Mouse (Mus musculus): ENCODE measurements at regions not wholly inside any gene's neighbourhood (a gene's known extent, or its start where the extent isn't known, plus 50 kb on each side); places are given as distances from the start of the nearest gene placed in this dataset.

GRCm38 (mm10) chr3:21484052-21484451 is 592.4 kb upstream of the Tbl1xr1 start:
- DNase-seq (ENCODE audit: low spot score): no peak

GRCm38 (mm10) chr3:21485454-21485853 is 591.0 kb upstream of the Tbl1xr1 start:
- H3K4me3 ChIP-seq (ENCODE audit: low read depth, low read length): no peak overlapping the region
- H3K9me3 ChIP-seq (ENCODE audit: control insufficient read depth, low read length): no peaks in the 10 kb centered on the region
- no peak overlapping the region for H3K4me2 ChIP-seq (ENCODE audit: low read depth, low read length, severe bottlenecking)
- H3K27ac ChIP-seq (ENCODE audit: low read depth, low read length): no peak overlapping the region
- H3K36me3 ChIP-seq (ENCODE audit: control insufficient read depth, insufficient read depth, low read length): no peaks in the 10 kb centered on the region
- no peaks in the 10 kb centered on the region for H3K4me1 ChIP-seq (replicated peaks; ENCODE audit: control insufficient read depth, insufficient read depth, low read length)
- DNase-seq (ENCODE audit: low spot score) (no peak), ATAC-seq (replicated peaks; ENCODE audit: low FRiP score) (no peak)
- H3K27me3 ChIP-seq (ENCODE audit: control insufficient read depth, insufficient read depth, low read length): no peaks in the 10 kb centered on the region
- H3K9ac ChIP-seq (ENCODE audit: low read length): no peak overlapping the region

More at GRCm38 (mm10) chr3:21484052-21484451, 592.4 kb upstream of the Tbl1xr1 start:
- no peak overlapping the region for H3K4me3 ChIP-seq (ENCODE audit: low read depth, low read length)
- no peaks in the 10 kb centered on the region for H3K9me3 ChIP-seq (ENCODE audit: control insufficient read depth, low read length)
- no peak overlapping the region for H3K27ac ChIP-seq (ENCODE audit: low read depth, low read length)
- no peak overlapping the region for H3K4me2 ChIP-seq (ENCODE audit: low read depth, low read length, severe bottlenecking)
- no peaks in the 10 kb centered on the region for H3K27me3 ChIP-seq (ENCODE audit: control insufficient read depth, insufficient read depth, low read length)
- H3K4me1 ChIP-seq (replicated peaks; ENCODE audit: control insufficient read depth, insufficient read depth, low read length): 0 out of 2 replicates have a peak, but pooled peaks cover 3% of the 10 kb centered on the region
- no peaks in the 10 kb centered on the region for H3K36me3 ChIP-seq (ENCODE audit: control insufficient read depth, insufficient read depth, low read length)
- no peak for ATAC-seq (replicated peaks; ENCODE audit: low FRiP score)
- 86% methylated on average over 2 of the region's 2 CpGs for whole genome bisulfite sequencing
- no peak overlapping the region for H3K9ac ChIP-seq (ENCODE audit: low read length)

GRCm38 (mm10) chr3:21489547-21489946 is 586.9 kb upstream of the Tbl1xr1 start:
- Histone ChIP-seq H3K4me3 (ENCODE audit: low read depth, low read length) (no peak overlapping the region), H3K36me3 (ENCODE audit: control insufficient read depth, insufficient read depth, low read length) (no peaks in the 10 kb centered on the region), H3K27ac (ENCODE audit: low read depth, low read length) (no peak overlapping the region), H3K9ac (ENCODE audit: low read length) (no peak overlapping the region), H3K27me3 (ENCODE audit: control insufficient read depth, insufficient read depth, low read length) (no peaks in the 10 kb centered on the region), H3K4me2 (ENCODE audit: low read depth, low read length, severe bottlenecking) (no peak overlapping the region), H3K4me1 (replicated peaks; ENCODE audit: control insufficient read depth, insufficient read depth, low read length) (no peaks in the 10 kb centered on the region), H3K9me3 (ENCODE audit: control insufficient read depth, low read length) (no peaks in the 10 kb centered on the region)
- 83% methylated on average over 1 of the region's 1 CpGs for whole genome bisulfite sequencing
- ATAC-seq (replicated peaks; ENCODE audit: low FRiP score) (no peak), DNase-seq (ENCODE audit: low spot score) (no peak)

- DNase-seq (ENCODE audit: low spot score) (no peak), ATAC-seq (replicated peaks; ENCODE audit: low FRiP score) (no peak)
- H3K4me1 ChIP-seq (replicated peaks; ENCODE audit: control insufficient read depth, insufficient read depth, low read length): no peaks in the 10 kb centered on the region
- no peak overlapping the region for H3K9ac ChIP-seq (ENCODE audit: low read length)
- no peak overlapping the region for H3K4me3 ChIP-seq (ENCODE audit: low read depth, low read length)
- H3K27ac ChIP-seq (ENCODE audit: low read depth, low read length): no peak overlapping the region
- H3K4me2 ChIP-seq (ENCODE audit: low read depth, low read length, severe bottlenecking): no peak overlapping the region
- WGBS: 71% methylated on average over 3 of the region's 3 CpGs
- H3K9me3 ChIP-seq (ENCODE audit: control insufficient read depth, low read length): no peaks in the 10 kb centered on the region
- no peaks in the 10 kb centered on the region for H3K36me3 ChIP-seq (ENCODE audit: control insufficient read depth, insufficient read depth, low read length)
- H3K27me3 ChIP-seq (ENCODE audit: control insufficient read depth, insufficient read depth, low read length): no peaks in the 10 kb centered on the region
These were observed 584.0 kb upstream of the Tbl1xr1 start for GRCm38 (mm10) chr3:21492413-21492812.

GRCm38 (mm10) chr3:21493384-21493783 is 583.1 kb upstream of the Tbl1xr1 start:
- Histone ChIP-seq H3K9me3 (ENCODE audit: control insufficient read depth, low read length) (no peaks in the 10 kb centered on the region), H3K4me2 (ENCODE audit: low read depth, low read length, severe bottlenecking) (no peak overlapping the region), H3K9ac (ENCODE audit: low read length) (no peak overlapping the region), H3K27me3 (ENCODE audit: control insufficient read depth, insufficient read depth, low read length) (no peaks in the 10 kb centered on the region), H3K4me1 (replicated peaks; ENCODE audit: control insufficient read depth, insufficient read depth, low read length) (no peaks in the 10 kb centered on the region), H3K4me3 (ENCODE audit: low read depth, low read length) (no peak overlapping the region), H3K36me3 (ENCODE audit: control insufficient read depth, insufficient read depth, low read length) (no peaks in the 10 kb centered on the region), H3K27ac (ENCODE audit: low read depth, low read length) (no peak overlapping the region)
- no peak for ATAC-seq (replicated peaks; ENCODE audit: low FRiP score)
- WGBS: 85% methylated on average over 6 of the region's 6 CpGs
- no peak for DNase-seq (ENCODE audit: low spot score)

GRCm38 (mm10) chr3:21494904-21495303 is 581.5 kb upstream of the Tbl1xr1 start:
- no peak for DNase-seq (ENCODE audit: low spot score)
- 53% methylated on average over 3 of the region's 3 CpGs for WGBS
- Histone ChIP-seq H3K4me1 (replicated peaks; ENCODE audit: control insufficient read depth, insufficient read depth, low read length) (no peaks in the 10 kb centered on the region), H3K4me2 (ENCODE audit: low read depth, low read length, severe bottlenecking) (no peak overlapping the region), H3K9ac (ENCODE audit: low read length) (no peak overlapping the region), H3K27ac (ENCODE audit: low read depth, low read length) (no peak overlapping the region), H3K4me3 (ENCODE audit: low read depth, low read length) (no peak overlapping the region), H3K9me3 (ENCODE audit: control insufficient read depth, low read length) (no peaks in the 10 kb centered on the region), H3K27me3 (ENCODE audit: control insufficient read depth, insufficient read depth, low read length) (no peaks in the 10 kb centered on the region), H3K36me3 (ENCODE audit: control insufficient read depth, insufficient read depth, low read length) (no peaks in the 10 kb centered on the region)
- no peak for ATAC-seq (replicated peaks; ENCODE audit: low FRiP score)

- WGBS: 79% methylated on average over 5 of the region's 5 CpGs
- DNase-seq (ENCODE audit: low spot score) (no peak), ATAC-seq (replicated peaks; ENCODE audit: low FRiP score) (no peak)
- no peak overlapping the region for H3K27ac ChIP-seq (ENCODE audit: low read depth, low read length)
- H3K36me3 ChIP-seq (ENCODE audit: control insufficient read depth, insufficient read depth, low read length): no peaks in the 10 kb centered on the region
- no peaks in the 10 kb centered on the region for H3K4me1 ChIP-seq (replicated peaks; ENCODE audit: control insufficient read depth, insufficient read depth, low read length)
- no peak overlapping the region for H3K4me3 ChIP-seq (ENCODE audit: low read depth, low read length)
- H3K9me3 ChIP-seq (ENCODE audit: control insufficient read depth, low read length): no peaks in the 10 kb centered on the region
- no peaks in the 10 kb centered on the region for H3K27me3 ChIP-seq (ENCODE audit: control insufficient read depth, insufficient read depth, low read length)
- H3K4me2 ChIP-seq (ENCODE audit: low read depth, low read length, severe bottlenecking): no peak overlapping the region
- no peak overlapping the region for H3K9ac ChIP-seq (ENCODE audit: low read length)
These were observed 580.8 kb upstream of the Tbl1xr1 start for GRCm38 (mm10) chr3:21495651-21496050.

GRCm38 (mm10) chr3:21496166-21496565 is 580.3 kb upstream of the Tbl1xr1 start:
- 86% methylated on average over 2 of the region's 2 CpGs for WGBS
- H3K27me3 ChIP-seq (ENCODE audit: control insufficient read depth, insufficient read depth, low read length): no peaks in the 10 kb centered on the region
- H3K27ac ChIP-seq (ENCODE audit: low read depth, low read length): no peak overlapping the region
- no peak for ATAC-seq (replicated peaks; ENCODE audit: low FRiP score)
- H3K9ac ChIP-seq (ENCODE audit: low read length): no peak overlapping the region
- H3K4me1 ChIP-seq (replicated peaks; ENCODE audit: control insufficient read depth, insufficient read depth, low read length): no peaks in the 10 kb centered on the region
- no peaks in the 10 kb centered on the region for H3K9me3 ChIP-seq (ENCODE audit: control insufficient read depth, low read length)
- no peak for DNase-seq (ENCODE audit: low spot score)
- no peaks in the 10 kb centered on the region for H3K36me3 ChIP-seq (ENCODE audit: control insufficient read depth, insufficient read depth, low read length)
- no peak overlapping the region for H3K4me3 ChIP-seq (ENCODE audit: low read depth, low read length)
- H3K4me2 ChIP-seq (ENCODE audit: low read depth, low read length, severe bottlenecking): no peak overlapping the region

- Histone ChIP-seq H3K36me3 (ENCODE audit: control insufficient read depth, insufficient read depth, low read length) (no peaks in the 10 kb centered on the region), H3K4me1 (replicated peaks; ENCODE audit: control insufficient read depth, insufficient read depth, low read length) (no peaks in the 10 kb centered on the region), H3K9ac (ENCODE audit: low read length) (no peak overlapping the region), H3K9me3 (ENCODE audit: control insufficient read depth, low read length) (no peaks in the 10 kb centered on the region), H3K27me3 (ENCODE audit: control insufficient read depth, insufficient read depth, low read length) (no peaks in the 10 kb centered on the region), H3K4me3 (ENCODE audit: low read depth, low read length) (no peak overlapping the region), H3K27ac (ENCODE audit: low read depth, low read length) (no peak overlapping the region), H3K4me2 (ENCODE audit: low read depth, low read length, severe bottlenecking) (no peak overlapping the region)
- 69% methylated on average over 1 of the region's 1 CpGs for WGBS
- DNase-seq (ENCODE audit: low spot score) (no peak), ATAC-seq (replicated peaks; ENCODE audit: low FRiP score) (no peak)
These were observed 579.4 kb upstream of the Tbl1xr1 start for GRCm38 (mm10) chr3:21497011-21497410.

Measured in forebrain, embryonic 11.5 days (tissue).